Mouse (Mus musculus) right cerebral cortex, postnatal 10 days (tissue): ENCODE measurements around the gene Pla2g6.

Experiments
- DNase-seq, 2 experiments: peaks; one replicate each; pipeline ENCODE4 v3.0.0; 2021; ENCODE audit warnings: low spot score in 2 of 2

The Pla2g6 gene

GRCm38 (mm10) chr15:79277728-79278127, 50.5 kb downstream of the Pla2g6 start:
- no peak for DNase-seq

- no peak for DNase-seq
Observed at GRCm38 (mm10) chr15:79273020-79273419, 55.2 kb downstream of the Pla2g6 start.

- DNase-seq = peak in 1 of 2 experiments; percentile 72
Observed at GRCm38 (mm10) chr15:79271124-79271746, 57.0 kb downstream of the Pla2g6 start.

GRCm38 (mm10) chr15:79270317-79271123, 57.7 kb downstream of the Pla2g6 start:
- peak; percentile 66 to 69 for DNase-seq

DNA sequence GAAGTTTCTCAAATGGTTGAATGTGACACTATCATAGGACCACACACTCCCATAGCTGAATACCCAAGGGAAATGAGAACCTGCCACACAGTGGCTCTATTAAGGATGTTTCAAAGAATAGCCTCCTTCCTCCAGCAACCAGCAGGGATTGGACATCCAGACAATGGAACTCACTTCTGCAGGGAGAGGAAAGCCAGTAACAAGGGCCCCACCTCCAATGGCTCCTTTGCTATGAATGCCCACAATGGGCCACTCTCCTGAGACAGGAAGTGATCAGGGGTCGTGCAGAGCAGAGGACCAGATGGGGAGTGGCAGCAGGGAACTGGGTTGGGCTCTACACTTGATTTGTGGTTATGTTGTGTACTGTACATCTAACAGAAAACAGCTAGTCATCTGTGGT, 59.7 kb downstream of the Pla2g6 start:
- no peak for DNase-seq

DNA sequence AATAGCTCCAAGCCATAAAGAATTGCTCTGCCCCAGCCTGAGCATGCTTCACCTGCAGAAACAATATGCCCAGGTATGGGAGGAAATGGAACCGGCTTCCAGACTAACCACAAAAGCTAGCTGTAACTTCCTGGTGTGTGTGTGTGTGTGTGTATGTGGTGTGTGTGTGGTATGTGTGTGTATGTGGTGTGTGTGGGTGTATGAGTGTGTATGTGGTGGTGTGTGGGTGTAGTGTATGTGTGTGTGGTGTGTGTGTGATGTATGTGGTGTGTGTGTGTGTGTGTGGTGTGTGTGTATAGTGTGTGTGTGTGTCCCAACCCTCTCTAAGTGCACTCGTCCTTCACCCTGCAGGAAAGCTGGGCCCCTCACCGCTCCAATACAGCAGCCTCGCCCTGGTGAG, 62.8 kb downstream of the Pla2g6 start:
- no peak for DNase-seq

DNA sequence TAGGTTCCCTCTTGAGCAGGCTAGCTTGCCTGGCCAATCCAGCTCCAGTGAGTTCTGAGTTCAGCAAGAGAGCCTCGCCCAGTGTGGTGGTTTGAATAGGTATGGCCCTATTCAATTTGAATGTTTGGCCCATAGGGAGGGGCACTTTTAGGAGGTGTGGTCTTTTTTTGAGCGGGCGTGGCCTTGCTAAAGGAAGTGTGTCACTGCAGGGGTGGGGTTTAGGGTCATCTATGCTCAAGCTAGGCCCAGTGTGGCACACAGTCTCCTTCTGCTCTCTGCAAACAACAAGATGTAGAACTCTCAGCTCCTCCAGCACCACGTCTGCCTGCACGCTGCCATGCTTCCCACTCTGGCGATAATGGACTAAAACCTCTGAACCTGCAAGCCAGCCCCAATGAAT, 64.5 kb downstream of the Pla2g6 start:
- no peak for DNase-seq

DNA sequence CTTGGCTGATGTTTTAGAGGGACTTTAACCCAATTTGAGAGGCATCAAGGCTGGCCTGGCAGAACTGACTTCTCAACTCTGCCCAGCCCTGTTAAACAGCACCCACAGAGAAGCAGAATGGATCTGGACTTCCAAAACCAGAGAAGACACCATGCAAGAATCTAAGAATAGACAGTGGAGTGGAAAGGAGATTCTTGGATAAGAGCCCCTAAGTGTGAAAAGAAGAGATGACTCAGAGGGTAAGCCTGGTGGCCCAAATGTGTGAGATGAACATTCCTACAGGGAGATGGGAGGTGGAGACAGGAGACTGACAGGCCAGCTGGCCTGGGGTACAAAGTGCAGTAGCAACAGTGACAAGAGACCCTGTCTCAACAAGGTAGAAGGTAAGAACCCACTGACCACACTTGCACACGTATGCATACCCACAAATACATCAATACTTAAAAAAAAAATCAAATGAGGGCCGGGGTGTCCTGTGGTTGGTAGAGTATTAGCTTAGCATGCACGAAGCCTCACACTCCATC, 65.3 kb downstream of the Pla2g6 start:
- no peak for DNase-seq

GRCm38 (mm10) chr15:79262375-79262774, 65.8 kb downstream of the Pla2g6 start:
- DNase-seq = no peak

DNA sequence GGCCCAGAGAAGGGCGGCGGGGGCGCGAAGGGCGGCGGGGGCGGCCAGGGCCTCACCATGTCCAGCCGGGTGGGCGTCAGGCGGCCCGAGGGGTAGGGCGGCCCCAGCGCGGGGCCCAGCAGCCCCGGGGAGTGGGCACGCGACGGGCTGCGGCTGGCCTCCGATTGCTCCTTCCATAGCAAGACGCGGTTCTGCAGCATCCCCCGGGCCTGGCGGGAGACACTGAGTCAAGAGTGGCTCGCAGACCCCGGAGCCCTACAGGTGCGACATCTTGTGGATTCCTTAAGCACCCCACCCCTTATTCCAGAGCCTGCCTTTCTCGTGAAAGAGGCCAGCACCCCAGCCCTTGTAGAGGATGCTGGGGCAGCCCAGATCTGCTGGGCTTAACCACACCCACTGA, 66.4 kb downstream of the Pla2g6 start:
- no peak for DNase-seq

DNA sequence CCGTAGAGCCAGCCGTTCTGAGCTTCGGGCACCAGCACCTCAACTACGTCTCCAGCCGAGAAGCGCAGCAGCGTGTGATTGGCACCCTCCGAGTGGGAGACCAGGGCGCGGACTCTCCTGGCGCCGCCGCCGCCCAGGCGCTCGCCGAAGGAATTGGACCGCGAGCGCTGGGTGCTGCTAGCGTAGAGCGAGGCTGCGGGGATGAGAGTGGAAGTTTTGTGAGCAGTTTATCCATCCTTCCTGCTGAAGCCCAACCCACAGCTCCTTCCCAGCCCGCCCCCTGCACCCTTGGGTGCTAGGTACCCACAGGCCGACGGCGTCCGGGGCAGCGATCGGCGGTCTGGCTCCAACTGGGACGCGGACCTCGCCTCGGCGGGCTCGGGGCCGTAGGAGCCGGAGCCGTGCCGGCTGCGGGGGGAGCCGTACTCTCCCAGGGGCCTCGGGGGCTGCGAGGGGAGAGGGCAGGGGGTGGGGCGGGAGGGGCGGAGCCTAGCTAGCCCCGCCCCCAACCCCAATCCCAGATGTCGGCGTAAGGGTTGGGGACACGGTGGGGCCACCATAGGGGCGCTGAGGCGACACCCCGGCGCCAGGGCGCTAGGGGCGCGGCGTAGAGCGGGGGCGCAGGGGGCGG, 67.0 kb downstream of the Pla2g6 start:
- DNase-seq = peak; percentile 66 to 74

DNA sequence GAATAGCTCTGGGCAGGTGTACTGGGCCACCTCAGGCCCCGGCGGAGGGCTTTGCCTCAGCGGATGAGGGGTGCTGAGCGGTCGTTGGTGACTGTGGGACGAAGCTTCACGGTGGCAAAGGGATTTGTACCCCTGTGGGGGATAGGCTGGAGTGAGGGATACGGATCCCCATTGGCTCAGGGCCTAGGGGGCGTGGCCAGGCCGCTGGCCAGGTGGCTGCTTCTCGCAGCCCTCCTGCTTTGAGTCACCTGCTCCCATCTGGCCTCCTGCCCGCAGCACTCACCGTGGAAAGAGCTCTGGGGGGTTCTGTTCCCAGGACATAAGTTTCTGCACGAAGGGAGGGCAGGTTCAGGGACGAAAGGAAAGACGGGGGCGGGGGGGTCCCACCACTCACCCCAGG, 69.7 kb downstream of the Pla2g6 start:
- DNase-seq = no peak

- DNase-seq = no peak
Observed at GRCm38 (mm10) chr15:79254661-79255060, 73.5 kb downstream of the Pla2g6 start, which contains the start of gene Slc16a8. Gene Slc16a8, minus strand, starts transcription at chr15:79254761.

DNA sequence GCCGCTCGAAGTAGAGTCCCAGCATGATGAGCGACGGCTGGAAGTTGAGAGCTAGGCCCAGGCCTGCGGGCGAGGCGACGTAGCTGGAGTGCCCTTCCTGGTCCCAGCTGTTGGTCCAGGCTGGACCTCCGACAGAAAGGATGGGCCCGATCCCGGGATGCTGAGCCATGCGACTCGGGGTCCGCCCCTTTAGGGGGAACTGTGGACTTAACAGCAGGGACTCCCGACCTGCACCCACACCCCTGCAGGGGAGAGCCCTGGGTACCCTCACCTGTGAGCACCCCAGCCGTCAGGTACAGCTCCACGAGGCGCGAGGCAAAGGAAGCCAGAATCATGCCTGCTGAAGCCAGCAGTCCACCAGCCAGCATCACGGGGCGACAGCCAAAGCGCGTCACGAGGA, 75.6 kb downstream of the Pla2g6 start:
- no peak for DNase-seq

GRCm38 (mm10) chr15:79251781-79252491, 76.3 kb downstream of the Pla2g6 start:
- peak; percentile 66 to 72 for DNase-seq

- DNase-seq = no peak
Observed at GRCm38 (mm10) chr15:79251168-79251567, 77.0 kb downstream of the Pla2g6 start.

DNA sequence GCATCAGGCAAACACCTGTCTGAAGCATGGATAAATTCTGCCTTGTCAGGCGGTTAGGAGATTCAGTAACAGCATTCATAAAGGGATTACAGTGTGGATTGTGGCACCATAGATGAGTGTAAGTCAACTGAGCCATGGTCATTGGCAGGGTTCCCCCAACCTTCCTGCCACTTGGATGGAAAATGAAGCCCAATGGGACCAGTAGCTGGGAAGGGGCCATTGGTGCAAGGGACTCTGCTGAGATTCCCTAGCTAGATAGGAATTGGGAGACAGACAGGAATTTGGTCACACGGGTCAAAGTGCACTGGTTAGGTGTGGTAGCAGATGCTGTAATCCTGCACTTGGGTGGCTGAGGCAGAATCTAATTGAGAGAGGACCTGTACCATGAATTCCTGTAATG, 78.0 kb downstream of the Pla2g6 start:
- DNase-seq = no peak

GRCm38 (mm10) chr15:79245321-79245720, 82.9 kb downstream of the Pla2g6 start:
- DNase-seq = no peak

GRCm38 (mm10) chr15:79244071-79244893, 83.9 kb downstream of the Pla2g6 start:
- no peak for DNase-seq

DNA sequence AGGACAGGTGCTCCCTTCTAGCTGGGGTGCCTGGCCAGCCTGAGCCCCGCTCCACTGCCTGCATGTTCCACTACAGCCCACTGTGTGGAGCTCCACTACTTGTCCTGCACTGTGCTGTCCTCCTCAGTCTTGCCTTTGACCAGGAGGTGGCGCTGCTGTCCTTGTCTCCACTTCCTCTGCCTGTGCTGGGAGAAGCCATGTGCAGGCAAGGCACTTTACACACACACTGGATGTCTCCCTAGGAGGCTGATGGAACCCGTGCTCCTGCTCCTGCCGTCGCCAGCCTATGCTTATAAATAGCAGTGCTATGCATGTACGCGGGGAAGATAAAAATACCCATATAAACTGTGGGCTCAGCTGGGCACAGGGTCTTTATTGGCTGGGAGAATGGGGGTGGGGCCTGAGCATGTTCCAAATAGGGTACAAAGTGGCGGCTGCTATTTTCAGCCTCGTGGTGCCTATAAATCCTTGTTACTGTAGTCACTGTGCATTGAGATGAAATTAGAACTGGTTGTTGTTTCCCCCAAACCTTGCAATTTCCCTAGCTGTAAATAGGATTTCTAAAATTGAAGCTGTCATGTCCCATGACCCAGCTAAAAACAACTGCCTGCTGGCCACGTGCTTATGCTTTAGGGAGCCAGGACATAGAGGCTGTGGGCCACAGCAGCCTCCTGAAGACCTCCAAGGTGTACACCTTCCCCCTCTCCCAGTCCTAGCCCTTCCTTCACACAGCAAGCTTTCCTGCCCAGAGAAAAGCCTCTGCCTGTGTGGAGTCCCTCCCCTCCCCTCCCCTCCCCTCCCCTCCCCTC, 84.8 kb downstream of the Pla2g6 start:
- peak; percentile 99 for DNase-seq
